Mouse (Mus musculus): ENCODE measurements at regions not wholly inside any gene's neighbourhood (a gene's known extent, or its start where the extent isn't known, plus 50 kb on each side); places are given as distances from the start of the nearest gene placed in this dataset.

DNA sequence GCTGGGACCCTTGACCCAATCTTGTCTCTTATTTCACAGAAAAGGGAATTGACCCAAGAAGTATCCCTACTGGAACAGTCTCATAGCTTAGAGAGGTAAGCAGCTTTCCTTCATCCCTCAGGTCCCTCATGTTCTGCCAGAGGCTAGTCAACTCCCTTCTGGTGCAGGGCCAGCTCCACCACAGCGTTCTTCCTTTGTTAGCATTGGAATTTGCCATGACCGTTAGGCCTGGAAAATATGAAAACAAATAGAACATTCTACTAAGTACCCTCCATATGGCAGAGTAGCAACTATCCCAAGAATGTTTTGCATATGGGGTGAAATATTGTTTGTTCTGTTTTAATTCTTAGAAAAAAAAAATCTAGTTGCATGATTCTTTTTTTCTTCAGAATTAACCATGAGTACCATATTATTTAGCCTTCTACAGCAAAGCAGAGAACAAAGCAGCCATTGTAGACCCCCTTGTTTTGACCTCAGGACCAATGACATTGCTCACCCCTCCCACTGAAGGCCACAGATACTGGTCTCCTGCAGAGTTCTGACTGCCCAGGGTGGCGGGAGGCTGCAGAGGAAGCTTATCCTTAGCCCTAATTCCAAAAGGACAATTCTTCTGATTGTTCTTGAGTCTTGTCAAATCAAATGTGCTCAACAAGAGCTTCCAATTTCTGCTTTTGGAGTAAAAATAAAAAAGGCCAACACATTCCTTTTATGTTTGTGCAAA is 78.1 kb upstream of the Ehbp1 start:
- DNase-seq (ENCODE audit: low spot score): peak; percentile 28
- H3K36me3 ChIP-seq (ENCODE audit: insufficient read depth, low read length): no peaks in the 10 kb centered on the region
- H3K4me2 ChIP-seq (ENCODE audit: low read length): no peak overlapping the region

DNA sequence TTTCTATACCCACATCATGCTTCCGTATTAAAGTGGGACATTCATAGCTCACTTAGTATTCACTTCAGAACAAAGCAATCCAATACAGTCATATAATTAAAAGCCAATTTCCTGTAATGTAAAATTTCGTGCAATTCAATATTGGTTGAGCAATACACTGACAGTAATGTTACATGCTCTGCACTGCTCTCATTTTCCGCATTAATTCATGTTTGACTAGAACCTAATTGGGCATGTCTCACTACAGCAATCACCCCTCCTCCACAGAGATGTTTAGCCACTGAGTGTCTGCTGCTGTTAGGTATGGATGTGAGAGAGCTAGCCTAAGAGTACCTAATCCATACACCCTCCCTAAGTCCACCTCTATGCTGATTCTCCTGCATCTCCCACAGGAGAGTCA is 79.7 kb upstream of the Ehbp1 start:
- no peak for TF ChIP-seq CTCF (IDR thresholded peaks at IDR 0.05; ENCODE audit: low read depth)
- H3K9ac ChIP-seq (ENCODE audit: low read depth, low read length): no peak overlapping the region
- DNase-seq (ENCODE audit: low spot score) (no peak), ATAC-seq (replicated peaks; ENCODE audit: low FRiP score, low read depth) (no peak)
- 73% methylated on average over 3 of the region's 3 CpGs for WGBS
- H3K27ac ChIP-seq: no peak overlapping the region
- no peaks in the 10 kb centered on the region for H3K27me3 ChIP-seq (ENCODE audit: insufficient read depth, low read length)
- no peaks in the 10 kb centered on the region for H3K36me3 ChIP-seq (ENCODE audit: insufficient read depth, low read length)
- no peak overlapping the region for H3K4me2 ChIP-seq (ENCODE audit: low read length)
- H3K4me3 ChIP-seq (replicated peaks; ENCODE audit: low read depth, low read length): no peak overlapping the region
- H3K4me1 ChIP-seq (replicated peaks; ENCODE audit: insufficient read depth, low read length): no peaks in the 10 kb centered on the region
- no peaks in the 10 kb centered on the region for H3K9me3 ChIP-seq (replicated peaks; ENCODE audit: low read length)

More for the DNA sequence above, 78.1 kb upstream of the Ehbp1 start:
- H3K27me3 ChIP-seq (ENCODE audit: insufficient read depth, low read length): no peaks in the 10 kb centered on the region
- no peak overlapping the region for H3K4me3 ChIP-seq (replicated peaks; ENCODE audit: low read depth, low read length)
- WGBS: 68% methylated on average over 3 of the region's 3 CpGs
- H3K4me1 ChIP-seq (replicated peaks; ENCODE audit: insufficient read depth, low read length): no peaks in the 10 kb centered on the region
- H3K9me3 ChIP-seq (replicated peaks; ENCODE audit: low read length): no peaks in the 10 kb centered on the region
- no peak for ATAC-seq (replicated peaks; ENCODE audit: low FRiP score, low read depth)
- no peak overlapping the region for H3K27ac ChIP-seq
- no peak for TF ChIP-seq CTCF (IDR thresholded peaks at IDR 0.05; ENCODE audit: low read depth)
- no peak overlapping the region for H3K9ac ChIP-seq (ENCODE audit: low read depth, low read length)

DNA sequence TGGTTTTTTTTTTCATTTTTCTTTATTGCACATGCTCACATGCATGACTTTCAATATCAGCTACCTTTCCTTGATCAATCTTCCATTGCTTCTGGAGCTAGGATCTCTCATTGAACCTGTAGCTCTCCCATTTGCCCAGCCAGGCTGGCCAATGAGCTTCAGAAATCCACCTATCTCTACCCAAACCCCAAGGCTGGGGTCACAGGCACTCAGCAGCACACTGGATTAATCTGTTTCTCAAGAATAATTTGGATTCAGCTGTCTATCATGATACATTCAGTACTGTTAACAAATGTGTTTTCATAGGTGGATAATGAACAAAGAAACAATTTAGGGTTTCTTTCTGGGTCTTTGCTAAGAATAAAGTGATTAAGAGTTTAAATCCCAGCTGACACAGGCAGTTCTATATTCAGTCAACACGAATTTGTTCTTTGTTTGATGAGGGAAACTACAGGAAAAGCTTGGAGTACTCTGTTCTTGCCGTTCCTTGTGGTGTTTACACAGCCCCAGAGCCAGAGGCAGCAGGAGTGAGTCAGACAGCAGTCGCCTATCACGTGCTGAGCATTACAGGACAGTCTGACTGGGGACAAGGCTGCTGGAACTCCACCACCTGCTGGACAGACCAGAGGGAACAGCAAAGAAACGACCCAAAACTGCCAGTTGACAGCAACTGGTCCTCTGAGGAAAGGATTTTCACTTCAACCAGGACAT is 74.6 kb upstream of the Tmem17 start:
- WGBS: 7% methylated on average over 5 of the region's 5 CpGs
- no peak overlapping the region for H3K4me2 ChIP-seq (ENCODE audit: low read length)
- peak; percentile 89 for DNase-seq (ENCODE audit: low spot score)
- no peak overlapping the region for H3K4me3 ChIP-seq (replicated peaks; ENCODE audit: low read depth, low read length)
- H3K9me3 ChIP-seq (replicated peaks; ENCODE audit: low read length): no peaks in the 10 kb centered on the region
- no peaks in the 10 kb centered on the region; the same call in 1 of the 2 replicates for H3K4me1 ChIP-seq (replicated peaks; ENCODE audit: insufficient read depth, low read length)
- peak; percentile 99 for ATAC-seq (replicated peaks; ENCODE audit: low FRiP score, low read depth)
- TF ChIP-seq CTCF (IDR thresholded peaks at IDR 0.05; ENCODE audit: low read depth): peak; percentile 80
- H3K27me3 ChIP-seq (ENCODE audit: insufficient read depth, low read length): no peaks in the 10 kb centered on the region
- 0 out of 2 replicates have a peak overlapping the region, but pooled peaks have one; percentile 19 for H3K27ac ChIP-seq
- H3K9ac ChIP-seq (ENCODE audit: low read depth, low read length): no peak overlapping the region
- H3K36me3 ChIP-seq (ENCODE audit: insufficient read depth, low read length): no peaks in the 10 kb centered on the region

DNA sequence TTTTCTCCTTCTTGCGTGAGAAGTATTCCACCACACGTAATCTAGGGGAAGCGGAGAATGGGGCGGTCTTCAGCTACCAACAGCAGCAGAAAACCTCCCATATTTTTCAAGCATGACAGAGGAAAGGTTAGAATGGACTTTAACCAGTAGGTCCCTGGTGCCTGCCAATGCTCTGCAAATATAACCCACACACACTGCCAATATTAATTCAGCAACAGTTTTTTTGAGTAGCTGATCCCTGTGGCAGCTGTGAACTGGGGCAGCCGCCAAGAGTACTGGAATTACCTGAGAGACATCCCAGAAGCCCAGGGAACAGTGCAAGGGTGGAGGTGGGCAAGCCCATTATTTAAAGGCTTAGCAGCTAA is 74.1 kb upstream of the Tmem17 start:
- ATAC-seq (replicated peaks; ENCODE audit: low FRiP score, low read depth) (peak; percentile 69), DNase-seq (ENCODE audit: low spot score) (no peak)
- no peaks in the 10 kb centered on the region for H3K36me3 ChIP-seq (ENCODE audit: insufficient read depth, low read length)
- no peaks in the 10 kb centered on the region for H3K27me3 ChIP-seq (ENCODE audit: insufficient read depth, low read length)
- no peak overlapping the region for H3K4me3 ChIP-seq (replicated peaks; ENCODE audit: low read depth, low read length)
- 74% methylated on average over 5 of the region's 5 CpGs for WGBS
- TF ChIP-seq CTCF (IDR thresholded peaks at IDR 0.05; ENCODE audit: low read depth): no peak
- no peak overlapping the region for H3K4me2 ChIP-seq (ENCODE audit: low read length)
- H3K9ac ChIP-seq (ENCODE audit: low read depth, low read length): no peak overlapping the region
- no peak overlapping the region for H3K27ac ChIP-seq
- H3K9me3 ChIP-seq (replicated peaks; ENCODE audit: low read length): no peaks in the 10 kb centered on the region
- no peaks in the 10 kb centered on the region; the same call in 1 of the 2 replicates for H3K4me1 ChIP-seq (replicated peaks; ENCODE audit: insufficient read depth, low read length)

DNA sequence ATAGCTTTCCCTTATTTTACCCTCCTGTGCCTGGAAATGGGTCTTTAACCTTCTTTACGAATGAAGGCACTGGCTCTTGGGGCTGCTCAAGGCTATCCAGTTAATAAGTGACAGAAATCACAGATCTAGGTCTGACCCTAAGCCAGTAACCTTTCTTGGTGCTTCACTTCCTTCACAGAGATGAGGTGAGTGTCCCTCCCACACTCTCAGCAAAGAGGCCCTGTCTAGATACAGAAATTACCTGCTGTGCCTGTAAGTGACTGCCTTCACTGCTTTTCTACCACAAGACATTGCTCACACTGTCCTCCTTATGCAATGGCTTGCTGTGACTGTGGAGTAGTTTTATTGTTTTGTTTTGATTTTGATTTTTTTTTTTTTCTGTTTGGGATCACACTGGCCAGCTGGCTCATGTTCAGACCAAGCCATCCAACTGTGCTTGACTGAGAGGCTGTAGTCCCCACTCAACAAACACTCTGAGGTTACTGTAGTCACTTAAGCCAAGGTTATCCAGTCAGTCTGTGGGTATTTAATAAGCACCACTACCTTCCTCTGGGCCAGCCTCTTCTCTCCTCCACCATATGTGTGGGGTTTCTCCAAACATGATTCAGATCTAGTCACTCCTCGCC is 73.3 kb upstream of the Tmem17 start:
- H3K36me3 ChIP-seq (ENCODE audit: insufficient read depth, low read length): no peaks in the 10 kb centered on the region
- no peak overlapping the region for H3K4me3 ChIP-seq (replicated peaks; ENCODE audit: low read depth, low read length)
- H3K9me3 ChIP-seq (replicated peaks; ENCODE audit: low read length): no peaks in the 10 kb centered on the region
- peak overlapping the region; percentile 44 for H3K27ac ChIP-seq
- H3K4me1 ChIP-seq (replicated peaks; ENCODE audit: insufficient read depth, low read length): no peaks in the 10 kb centered on the region; the same call in 1 of the 2 replicates
- ATAC-seq (replicated peaks; ENCODE audit: low FRiP score, low read depth): peak; percentile 69
- no peak for TF ChIP-seq CTCF (IDR thresholded peaks at IDR 0.05; ENCODE audit: low read depth)
- H3K9ac ChIP-seq (ENCODE audit: low read depth, low read length): no peak overlapping the region
- no peak overlapping the region for H3K4me2 ChIP-seq (ENCODE audit: low read length)
- 61% methylated on average over 2 of the region's 2 CpGs for WGBS
- DNase-seq (ENCODE audit: low spot score): peak; percentile 32
- H3K27me3 ChIP-seq (ENCODE audit: insufficient read depth, low read length): no peaks in the 10 kb centered on the region

DNA sequence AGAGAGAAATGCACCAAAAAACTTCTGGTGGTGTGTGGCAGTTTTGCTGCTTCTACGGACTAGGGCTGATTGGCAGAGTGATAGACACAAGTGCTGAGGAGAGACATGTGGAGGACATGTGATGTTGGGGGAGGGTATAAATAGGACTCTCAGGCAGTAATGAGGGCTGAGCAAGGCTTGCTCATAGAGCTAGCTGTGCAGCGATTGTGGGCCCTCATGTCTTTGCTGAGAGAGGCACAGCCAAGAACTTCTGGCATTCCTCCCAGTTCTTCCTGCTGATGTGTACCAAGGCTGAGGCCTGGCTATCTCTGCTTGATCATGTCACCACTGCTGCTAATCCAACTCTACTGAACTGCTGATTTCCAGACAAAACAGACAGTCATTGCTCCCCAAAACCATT is 71.4 kb upstream of the Tmem17 start:
- Histone ChIP-seq H3K9me3 (replicated peaks; ENCODE audit: low read length) (no peaks in the 10 kb centered on the region), H3K27me3 (ENCODE audit: insufficient read depth, low read length) (no peaks in the 10 kb centered on the region), H3K4me1 (replicated peaks; ENCODE audit: insufficient read depth, low read length) (no peaks in the 10 kb centered on the region; the same call in 1 of the 2 replicates), H3K27ac (no peak overlapping the region), H3K4me2 (ENCODE audit: low read length) (no peak overlapping the region), H3K9ac (ENCODE audit: low read depth, low read length) (no peak overlapping the region), H3K36me3 (ENCODE audit: insufficient read depth, low read length) (no peaks in the 10 kb centered on the region), H3K4me3 (replicated peaks; ENCODE audit: low read depth, low read length) (no peak overlapping the region)
- 74% methylated on average over 2 of the region's 2 CpGs for WGBS
- DNase-seq (ENCODE audit: low spot score) (no peak), ATAC-seq (replicated peaks; ENCODE audit: low FRiP score, low read depth) (no peak)
- no peak for TF ChIP-seq CTCF (IDR thresholded peaks at IDR 0.05; ENCODE audit: low read depth)

Data from kidney, postnatal 0 days (tissue).